Mouse (Mus musculus) 3T3-L1 (cell line): ENCODE measurements around the gene Olfr502.
"Not testable (repeated sequence)": the region's sequence is repeated elsewhere in the genome, so short reads cannot be mapped to it uniquely, and the experiment has no call there.

Experiments used
- DNase-seq: peaks from one replicate; pipeline ENCODE4 v3.0.0-alpha.2; 2015; ENCODE audit warnings: low read depth, low spot score

The Olfr502 gene

DNA sequence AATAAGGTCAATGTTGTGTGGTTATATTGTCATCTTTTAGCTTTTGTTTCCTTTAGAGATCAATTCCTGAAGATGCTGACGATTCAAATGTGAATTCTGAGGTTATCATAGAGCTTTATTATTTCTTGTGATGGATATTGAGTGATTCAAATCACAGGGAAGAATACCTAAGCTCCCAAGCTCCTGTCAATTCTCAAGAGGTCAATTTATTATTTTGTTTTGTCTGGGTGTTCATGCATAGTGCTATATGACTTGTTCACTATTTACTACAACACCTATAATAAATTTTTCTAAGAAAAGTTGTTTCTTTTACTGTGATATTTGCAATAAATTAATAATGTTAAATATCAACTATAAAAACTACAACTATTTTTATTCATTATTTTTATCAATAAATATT is at the start of gene Olfr502:
TSS of gene Olfr502 (minus strand) at position 101 of the 400 bp plus-strand sequence.
- no peak for DNase-seq

DNA sequence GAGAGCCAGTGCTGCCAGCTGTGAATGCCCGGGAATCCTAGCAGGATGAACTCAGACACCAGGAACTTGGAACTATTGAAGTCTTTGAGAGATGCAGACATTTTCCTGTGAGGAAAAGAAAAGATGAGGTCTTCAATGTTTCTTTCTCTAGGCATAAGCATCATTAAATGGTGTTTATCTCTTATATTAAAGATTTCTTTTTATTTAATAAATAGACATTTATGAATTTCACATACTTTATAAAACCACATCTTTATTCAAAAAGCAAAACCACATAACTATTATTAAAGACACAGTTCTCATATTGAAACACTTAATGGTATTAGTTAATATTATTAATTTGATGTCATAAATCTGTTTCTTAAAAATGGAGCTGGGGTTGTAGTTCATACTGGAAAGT is 40.8 kb upstream of the Olfr502 start, which contains the start of gene Olfr504:
TSS of gene Olfr504 (minus strand) at position 101 of the 400 bp plus-strand sequence.
- no peak for DNase-seq

DNA sequence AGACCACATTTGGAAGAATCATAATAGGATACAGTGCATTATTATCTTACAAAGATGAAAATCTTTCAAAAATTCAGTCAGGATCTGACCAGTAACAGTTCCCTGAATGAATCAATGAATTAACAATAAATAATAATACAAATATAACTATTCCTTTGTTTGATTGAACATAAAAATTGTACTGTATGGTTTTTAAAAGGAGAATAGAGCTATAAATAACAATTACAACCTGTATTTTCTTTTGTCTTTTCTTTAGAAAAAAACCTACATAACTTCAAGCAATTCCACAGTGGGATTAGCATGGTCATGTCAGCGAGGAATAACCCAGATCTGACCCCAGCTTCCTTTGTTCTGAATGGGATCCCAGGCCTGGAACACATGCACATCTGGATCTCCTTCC is 19.4 kb upstream of the Olfr502 start, which contains the start of gene Olfr503:
TSS of gene Olfr503 (plus strand) at position 301 of the 400 bp plus-strand sequence.
- DNase-seq, result not testable (repeated sequence)

DNA sequence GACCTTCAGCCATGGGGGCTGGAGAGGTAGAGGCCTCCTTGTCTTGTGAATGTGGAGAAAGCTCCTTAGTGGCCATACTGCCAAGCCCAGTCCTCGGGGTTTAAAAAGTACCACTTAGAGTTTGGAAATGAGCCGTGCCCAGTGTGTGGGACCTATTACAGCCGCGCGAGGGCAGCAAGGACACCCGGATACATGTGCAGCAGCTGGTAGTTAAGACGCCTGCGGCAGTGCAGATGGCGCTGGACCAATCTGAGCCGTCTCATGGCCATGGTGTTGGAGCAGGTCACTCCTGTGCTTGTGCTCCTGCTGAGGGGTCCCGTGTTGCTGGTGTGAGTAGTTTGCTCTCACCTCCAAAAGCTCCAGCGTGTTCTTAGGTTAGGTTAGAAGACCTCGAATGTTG is 17.6 kb upstream of the Olfr502 start:
- no peak for DNase-seq
